Mouse (Mus musculus) heart, postnatal 0 days (tissue): ENCODE results near the gene Rabgap1l.

ENCODE experiments used
- CTCF ChIP-seq: IDR thresholded peaks from 2 replicates; pipeline ENCODE4 v1.5.1; 2016; ENCODE audit warnings: antibody characterized with exemption, control low read depth, low read depth
- EP300 ChIP-seq: IDR thresholded peaks from 2 replicates; pipeline ENCODE4 v1.6.1; 2016; ENCODE audit warnings: antibody characterized with exemption, low read depth

GRCm38 (mm10) chr1:160744009-160744408, 49.0 kb downstream of the Rabgap1l start:
- TF ChIP-seq CTCF (peak; percentile 50), EP300 (no peak)
